Mouse (Mus musculus): ENCODE measurements at regions not wholly inside any gene's neighbourhood (a gene's known extent, or its start where the extent isn't known, plus 50 kb on each side); places are given as distances from the start of the nearest gene placed in this dataset.
"Not testable (repeated sequence)": the region's sequence is repeated elsewhere in the genome, so short reads cannot be mapped to it uniquely, and the experiment has no call there.

DNA sequence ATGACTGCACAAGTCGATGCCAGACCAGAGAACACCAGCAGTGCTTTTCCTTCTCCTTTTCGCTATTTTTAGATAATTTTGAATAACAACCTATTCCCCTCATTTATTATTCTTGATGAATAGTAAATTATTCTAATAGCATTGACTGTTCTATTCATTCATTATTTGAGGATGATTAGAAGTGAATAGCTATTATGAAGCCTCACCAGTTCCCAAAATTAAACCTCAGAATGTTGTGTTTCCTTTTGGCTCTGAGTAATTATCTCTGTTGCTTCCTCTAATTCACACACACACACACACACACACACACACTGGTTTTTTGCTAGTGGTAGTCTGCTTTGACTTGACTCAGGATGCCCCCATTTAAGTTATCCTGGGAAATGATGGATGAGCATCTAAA lies 540.7 kb downstream of the Cypt12 start:
- Histone ChIP-seq H3K4me3 (ENCODE audit: extremely low read depth, insufficient read depth, insufficient read length) (no peak overlapping the region), H3K27me3 (ENCODE audit: control insufficient read depth, insufficient read depth, low read length) (no peaks in the 10 kb centered on the region), H3K36me3 (ENCODE audit: control insufficient read depth, insufficient read depth, low read length) (no peaks in the 10 kb centered on the region), H3K4me1 (ENCODE audit: control insufficient read depth, insufficient read depth, insufficient read length) (no peaks in the 10 kb centered on the region), H3K27ac (ENCODE audit: insufficient read depth, low read length) (no peak overlapping the region)
- DNase-seq (ENCODE audit: low read depth in 1 of 2, low spot score in 2 of 2) = no peak
- WGBS = 44% methylated on average over 2 of the region's 2 CpGs
- TF ChIP-seq POLR2A (IDR thresholded peaks at IDR 0.05; ENCODE audit: low read depth, low read length) = no peak
- TF ChIP-seq CTCF (IDR thresholded peaks at IDR 0.05; ENCODE audit: extremely low read depth, insufficient read depth, insufficient read length, insufficient replicate concordance) = no peak

DNA sequence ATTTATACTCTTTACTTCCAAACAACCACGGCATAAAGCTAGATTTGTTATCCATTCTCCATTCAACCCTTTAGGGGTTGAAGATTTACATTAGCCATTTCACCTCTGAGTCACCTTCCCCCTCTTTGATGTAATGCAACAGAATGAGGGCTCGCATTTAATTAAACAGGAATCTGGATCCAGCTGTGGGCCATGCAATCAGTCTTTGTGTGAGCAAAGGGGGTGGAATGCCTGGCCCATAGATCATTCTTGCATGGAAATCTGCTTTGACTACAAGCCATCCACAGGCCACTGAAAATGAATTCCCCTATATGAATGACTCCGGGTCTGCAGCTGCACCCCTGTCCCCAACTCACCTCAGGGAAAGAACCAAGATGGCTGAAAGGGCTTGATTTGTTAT lies 574.4 kb downstream of the Cypt12 start:
- no peaks in the 10 kb centered on the region for H3K27me3 ChIP-seq (ENCODE audit: control insufficient read depth, insufficient read depth, low read length)
- no peak for DNase-seq (ENCODE audit: low read depth in 1 of 2, low spot score in 2 of 2)
- no peaks in the 10 kb centered on the region for H3K4me1 ChIP-seq (ENCODE audit: control insufficient read depth, insufficient read depth, insufficient read length)
- 86% methylated on average over 3 of the region's 3 CpGs for WGBS
- no peak overlapping the region for H3K27ac ChIP-seq (ENCODE audit: insufficient read depth, low read length)
- TF ChIP-seq POLR2A (IDR thresholded peaks at IDR 0.05; ENCODE audit: low read depth, low read length) = no peak
- TF ChIP-seq CTCF (IDR thresholded peaks at IDR 0.05; ENCODE audit: extremely low read depth, insufficient read depth, insufficient read length, insufficient replicate concordance) = no peak
- H3K4me3 ChIP-seq (ENCODE audit: extremely low read depth, insufficient read depth, insufficient read length) = no peak overlapping the region
- no peaks in the 10 kb centered on the region for H3K36me3 ChIP-seq (ENCODE audit: control insufficient read depth, insufficient read depth, low read length)

DNA sequence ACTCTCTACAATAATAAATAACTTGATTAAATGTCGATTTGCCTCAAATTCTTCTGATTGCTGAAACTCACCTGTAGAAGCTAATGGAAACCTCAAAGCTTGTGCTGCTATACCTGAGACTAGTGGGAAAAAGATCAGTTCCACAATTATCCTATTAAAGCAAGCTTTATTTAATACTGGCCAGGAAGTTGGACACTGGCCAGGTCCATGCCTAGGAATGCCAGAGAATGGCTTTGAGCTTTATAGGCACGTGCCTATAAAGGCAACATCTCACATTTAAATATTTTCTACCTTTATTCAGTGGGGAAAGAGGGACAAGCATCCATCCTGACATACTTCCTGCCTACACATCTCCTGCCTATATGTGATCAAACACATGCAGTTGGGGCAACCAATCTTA lies 575.8 kb downstream of the Cypt12 start:
- no peaks in the 10 kb centered on the region for H3K27me3 ChIP-seq (ENCODE audit: control insufficient read depth, insufficient read depth, low read length)
- TF ChIP-seq CTCF (IDR thresholded peaks at IDR 0.05; ENCODE audit: extremely low read depth, insufficient read depth, insufficient read length, insufficient replicate concordance) (no peak), POLR2A (IDR thresholded peaks at IDR 0.05; ENCODE audit: low read depth, low read length) (no peak)
- DNase-seq (ENCODE audit: low read depth in 1 of 2, low spot score in 2 of 2) = no peak
- no peak overlapping the region for H3K27ac ChIP-seq (ENCODE audit: insufficient read depth, low read length)
- no peaks in the 10 kb centered on the region for H3K36me3 ChIP-seq (ENCODE audit: control insufficient read depth, insufficient read depth, low read length)
- WGBS = 75% methylated on average over 2 of the region's 2 CpGs
- no peak overlapping the region for H3K4me3 ChIP-seq (ENCODE audit: extremely low read depth, insufficient read depth, insufficient read length)
- H3K4me1 ChIP-seq (ENCODE audit: control insufficient read depth, insufficient read depth, insufficient read length) = no peaks in the 10 kb centered on the region

- WGBS = 95% methylated on average over 2 of the region's 2 CpGs
- no peak for DNase-seq (ENCODE audit: low read depth in 1 of 2, low spot score in 2 of 2)
- TF ChIP-seq CTCF (IDR thresholded peaks at IDR 0.05; ENCODE audit: extremely low read depth, insufficient read depth, insufficient read length, insufficient replicate concordance) (no peak), POLR2A (IDR thresholded peaks at IDR 0.05; ENCODE audit: low read depth, low read length) (no peak)
- H3K4me3 ChIP-seq (ENCODE audit: extremely low read depth, insufficient read depth, insufficient read length) = no peak overlapping the region
- no peaks in the 10 kb centered on the region for H3K36me3 ChIP-seq (ENCODE audit: control insufficient read depth, insufficient read depth, low read length)
- no peaks in the 10 kb centered on the region for H3K27me3 ChIP-seq (ENCODE audit: control insufficient read depth, insufficient read depth, low read length)
- H3K4me1 ChIP-seq (ENCODE audit: control insufficient read depth, insufficient read depth, insufficient read length) = no peaks in the 10 kb centered on the region
- no peak overlapping the region for H3K27ac ChIP-seq (ENCODE audit: insufficient read depth, low read length)
These were observed 609.0 kb downstream of the Cypt12 start for GRCm38 (mm10) chr3:18557201-18557600.

DNA sequence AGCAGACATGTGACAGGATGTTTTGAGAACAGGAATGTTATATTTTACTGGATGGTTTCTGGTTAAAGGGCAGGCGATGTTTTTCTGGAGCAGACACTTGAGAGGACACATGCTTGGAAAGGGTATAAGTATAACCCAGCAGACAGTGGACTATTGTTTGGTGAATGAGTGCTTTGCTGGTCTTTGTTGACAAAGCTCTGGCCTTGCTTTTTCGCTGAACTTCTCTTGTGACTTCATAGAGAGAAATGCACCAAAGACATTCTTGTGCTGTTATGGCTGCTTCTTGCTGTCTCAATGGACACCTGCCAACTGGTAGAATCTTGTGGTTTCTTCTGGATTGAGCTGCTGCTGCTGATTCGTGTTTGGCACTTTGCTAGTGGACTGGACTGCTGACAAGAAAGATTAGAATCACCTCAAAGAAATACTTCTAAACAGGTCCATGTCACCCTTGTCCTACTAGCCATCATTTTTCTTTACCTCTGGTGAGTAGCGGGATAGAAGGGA lies 612.1 kb downstream of the Cypt12 start:
- H3K27ac ChIP-seq (ENCODE audit: insufficient read depth, low read length) = no peak overlapping the region
- 59% methylated on average over 4 of the region's 4 CpGs for WGBS
- H3K36me3 ChIP-seq (ENCODE audit: control insufficient read depth, insufficient read depth, low read length) = no peaks in the 10 kb centered on the region
- TF ChIP-seq POLR2A (IDR thresholded peaks at IDR 0.05; ENCODE audit: low read depth, low read length) (no peak), CTCF (IDR thresholded peaks at IDR 0.05; ENCODE audit: extremely low read depth, insufficient read depth, insufficient read length, insufficient replicate concordance) (no peak)
- H3K4me3 ChIP-seq (ENCODE audit: extremely low read depth, insufficient read depth, insufficient read length) = no peak overlapping the region
- H3K4me1 ChIP-seq (ENCODE audit: control insufficient read depth, insufficient read depth, insufficient read length) = no peaks in the 10 kb centered on the region
- no peak for DNase-seq (ENCODE audit: low read depth in 1 of 2, low spot score in 2 of 2)
- H3K27me3 ChIP-seq (ENCODE audit: control insufficient read depth, insufficient read depth, low read length) = no peaks in the 10 kb centered on the region

GRCm38 (mm10) chr3:18580911-18581626 lies 632.9 kb downstream of the Cypt12 start:
- not testable (repeated sequence) for H3K27me3 ChIP-seq (ENCODE audit: control insufficient read depth, insufficient read depth, low read length)
- 80% methylated on average over 12 of the region's 12 CpGs for WGBS

DNA sequence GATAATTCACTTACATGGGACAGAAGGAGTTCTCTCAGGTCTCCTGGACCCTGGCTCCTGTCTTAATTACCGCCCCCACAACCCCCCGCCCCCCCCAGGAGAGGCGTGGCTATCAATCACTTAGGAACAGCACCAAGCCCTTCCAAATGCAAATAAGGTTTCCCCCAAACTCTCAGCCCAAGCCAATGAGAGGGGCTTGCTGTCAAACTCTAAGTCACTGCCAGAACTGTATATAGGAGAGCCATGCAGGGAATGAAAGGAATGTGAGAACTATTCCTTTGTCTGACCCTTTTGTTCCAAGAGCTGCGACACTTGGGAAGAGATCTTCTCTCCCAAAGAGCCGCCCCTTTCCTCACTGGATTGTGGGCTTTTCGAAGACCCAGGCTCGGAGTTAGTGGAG lies 672.4 kb downstream of the Cypt12 start:
- no peak overlapping the region for H3K27ac ChIP-seq (ENCODE audit: insufficient read depth, low read length)
- no peaks in the 10 kb centered on the region; the same call in 1 of the 2 replicates for H3K4me1 ChIP-seq (ENCODE audit: control insufficient read depth, insufficient read depth, insufficient read length)
- no peak for DNase-seq (ENCODE audit: low read depth in 1 of 2, low spot score in 2 of 2)
- TF ChIP-seq CTCF (IDR thresholded peaks at IDR 0.05; ENCODE audit: extremely low read depth, insufficient read depth, insufficient read length, insufficient replicate concordance) (no peak), POLR2A (IDR thresholded peaks at IDR 0.05; ENCODE audit: low read depth, low read length) (no peak)
- H3K4me3 ChIP-seq (ENCODE audit: extremely low read depth, insufficient read depth, insufficient read length) = no peak overlapping the region
- 80% methylated on average over 7 of the region's 7 CpGs for WGBS
- no peaks in the 10 kb centered on the region for H3K27me3 ChIP-seq (ENCODE audit: control insufficient read depth, insufficient read depth, low read length)
- H3K36me3 ChIP-seq (ENCODE audit: control insufficient read depth, insufficient read depth, low read length) = no peaks in the 10 kb centered on the region

More at GRCm38 (mm10) chr3:18580911-18581626, 632.9 kb downstream of the Cypt12 start:
- not testable (repeated sequence) for H3K27ac ChIP-seq (ENCODE audit: insufficient read depth, low read length); H3K36me3 ChIP-seq (ENCODE audit: control insufficient read depth, insufficient read depth, low read length); H3K4me1 ChIP-seq (ENCODE audit: control insufficient read depth, insufficient read depth, insufficient read length); DNase-seq (ENCODE audit: low read depth in 1 of 2, low spot score in 2 of 2); H3K4me3 ChIP-seq (ENCODE audit: extremely low read depth, insufficient read depth, insufficient read length)

All from spleen, adult 2 months (tissue).